Mouse (Mus musculus): ENCODE measurements around the gene Neil3. TPM values are rescaled to one million over a fixed set of nuclear protein-coding genes. Genes with fewer than 3 reads are reported as not detected.

Gene Neil3
- polyA plus RNA-seq (2012; rRNA removed) (15.7 and 26.7 TPM in 2 replicates), polyA plus RNA-seq (2014; fragmentation: Nextera tagmentation; extraction: Ambion mirVana) (24.7 and 28.4 TPM in 2 replicates)

DNA sequence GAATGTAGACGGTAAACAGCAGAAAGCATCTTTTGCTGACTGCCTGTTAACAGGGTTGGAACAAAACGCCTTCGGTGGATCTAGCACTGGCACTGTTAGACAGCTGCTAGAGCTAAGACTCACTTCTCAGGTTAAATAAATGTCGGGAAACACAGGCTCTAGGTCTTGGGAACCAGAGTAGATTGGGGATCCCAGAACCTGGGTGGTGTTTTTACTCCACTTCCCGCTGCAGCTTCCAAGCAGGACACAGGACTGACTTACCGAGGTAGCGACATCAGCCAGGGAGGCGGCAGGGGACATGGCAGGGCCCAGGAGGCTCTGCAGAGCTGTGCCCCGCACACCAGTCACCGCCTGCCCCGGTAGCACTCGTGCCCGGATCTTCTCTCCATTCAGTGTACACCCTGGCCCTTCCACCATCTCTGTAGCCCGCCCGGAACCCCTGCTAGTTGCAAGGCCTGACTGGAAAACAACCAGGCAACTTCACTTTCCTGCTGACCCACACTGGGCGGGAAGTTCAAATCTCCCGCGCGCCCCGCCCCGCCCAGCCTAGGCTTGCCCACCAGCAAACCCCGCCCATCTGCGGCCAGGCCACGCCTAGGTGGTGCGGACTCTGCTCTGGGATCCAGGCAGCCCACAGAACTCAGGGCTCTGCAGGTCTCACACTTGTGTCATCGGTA lies at the start of gene Neil3:
Gene Neil3, minus strand, starts transcription at position 571 of the 677 bp plus-strand sequence.
- TF ChIP-seq CTCF (IDR thresholded peaks at IDR 0.05; ENCODE audit: low read depth) (no peak), EP300 (IDR thresholded peaks at IDR 0.05; ENCODE audit: low read depth) (peak; percentile 38; the same call in 1 of the 2 replicates)
- Histone ChIP-seq H3K9me3 (ENCODE audit: control insufficient read depth, low read length) (no peaks in the 10 kb centered on the region), H3K4me1 (replicated peaks; ENCODE audit: control insufficient read depth in 2 of 2, insufficient read depth in 2 of 2, low read length in 1 of 2) (peaks cover 9 to 12% of the 10 kb centered on the region in 2 experiments), H3K4me2 (ENCODE audit: low read depth) (peak within 1 kb of the TSS; percentile 81), H3K27ac (peak within 1 kb of the TSS; percentile 75), H3K27me3 (ENCODE audit: control insufficient read depth, insufficient read depth, low read length) (no peaks in the 10 kb centered on the region), H3K36me3 (replicated peaks; ENCODE audit: control insufficient read depth, insufficient read depth, low read depth) (peaks cover 3% of the 10 kb centered on the region), H3K9ac (replicated peaks) (peak within 1 kb of the TSS; percentile 88), H3K4me3 (ENCODE audit: insufficient read depth in 1 of 2, low read depth in 2 of 2, low read length in 2 of 2) (peak within 1 kb of the TSS; percentile 80 to 97)
- ATAC-seq (ENCODE audit: insufficient read depth) (peak; percentile 99), DNase-seq (ENCODE audit: low read depth in 3 of 3, low spot score in 3 of 3) (peak; percentile 81 to 83 (median 82))
- WGBS (ENCODE audit: insufficient replicate concordance): under 1% methylated on average over 26 of the region's 26 CpGs

DNA sequence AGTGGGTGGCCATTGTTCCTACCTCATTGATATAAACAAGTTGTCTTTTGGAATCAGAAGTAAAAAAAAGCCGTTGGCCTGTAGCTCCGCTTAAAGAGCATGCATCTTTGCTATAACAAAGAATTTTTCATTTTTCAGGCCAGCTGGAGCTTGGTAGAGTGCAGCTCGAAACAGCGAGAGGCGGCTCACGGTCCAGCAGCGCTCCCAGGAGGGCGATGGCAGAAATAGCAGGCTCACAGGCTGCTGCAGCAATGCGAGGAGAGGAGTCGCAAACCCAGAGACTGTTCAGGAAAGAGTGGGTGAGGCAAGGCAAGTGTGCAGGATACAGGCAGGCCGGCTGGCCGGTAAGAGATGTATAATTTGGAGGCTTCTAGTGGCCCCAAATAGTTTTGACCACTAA lies 42.0 kb upstream of the Neil3 start:
- H3K4me3 ChIP-seq (ENCODE audit: insufficient read depth in 1 of 2, low read depth in 2 of 2, low read length in 2 of 2): no peak overlapping the region
- no peak overlapping the region for H3K27ac ChIP-seq
- no peak overlapping the region for H3K4me2 ChIP-seq (ENCODE audit: low read depth)
- DNase-seq (ENCODE audit: low read depth in 3 of 3, low spot score in 3 of 3) (no peak), ATAC-seq (ENCODE audit: insufficient read depth) (no peak)
- WGBS (ENCODE audit: insufficient replicate concordance): 27% methylated on average over 12 of the region's 12 CpGs
- no peaks in the 10 kb centered on the region for H3K4me1 ChIP-seq (replicated peaks; ENCODE audit: control insufficient read depth in 2 of 2, insufficient read depth in 2 of 2, low read length in 1 of 2)
- no peaks in the 10 kb centered on the region for H3K27me3 ChIP-seq (ENCODE audit: control insufficient read depth, insufficient read depth, low read length)
- H3K36me3 ChIP-seq (replicated peaks; ENCODE audit: control insufficient read depth, insufficient read depth, low read depth): no peaks in the 10 kb centered on the region
- TF ChIP-seq CTCF (IDR thresholded peaks at IDR 0.05; ENCODE audit: low read depth) (peak; percentile 63), EP300 (IDR thresholded peaks at IDR 0.05; ENCODE audit: low read depth) (no peak)
- no peaks in the 10 kb centered on the region for H3K9me3 ChIP-seq (ENCODE audit: control insufficient read depth, low read length)
- no peak overlapping the region for H3K9ac ChIP-seq (replicated peaks)

DNA sequence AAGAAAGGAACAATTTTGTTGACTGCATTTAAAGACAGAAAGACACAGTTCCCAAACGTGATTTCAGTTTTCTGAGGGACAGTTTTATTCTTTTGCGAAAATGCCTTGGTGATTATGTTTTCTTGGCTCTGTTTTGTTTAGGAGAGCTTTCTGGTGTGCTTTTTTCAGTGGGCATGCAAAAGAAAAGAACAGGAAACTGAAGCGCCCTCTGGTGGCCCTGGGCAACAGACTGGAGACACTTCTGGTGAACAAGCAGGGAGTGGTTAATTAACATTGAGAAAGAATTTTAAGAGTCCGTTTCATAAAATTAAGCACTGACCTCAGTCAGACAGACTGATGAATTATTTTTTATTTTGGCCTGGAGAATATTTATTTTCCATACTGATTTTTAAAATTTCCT lies 25.1 kb upstream of the Neil3 start:
- Histone ChIP-seq H3K27ac (no peak overlapping the region), H3K9me3 (ENCODE audit: control insufficient read depth, low read length) (no peaks in the 10 kb centered on the region), H3K4me3 (ENCODE audit: insufficient read depth in 1 of 2, low read depth in 2 of 2, low read length in 2 of 2) (no peak overlapping the region), H3K4me1 (replicated peaks; ENCODE audit: control insufficient read depth in 2 of 2, insufficient read depth in 2 of 2, low read length in 1 of 2) (no peaks in the 10 kb centered on the region), H3K36me3 (replicated peaks; ENCODE audit: control insufficient read depth, insufficient read depth, low read depth) (no peaks in the 10 kb centered on the region), H3K9ac (replicated peaks) (no peak overlapping the region), H3K4me2 (ENCODE audit: low read depth) (no peak overlapping the region), H3K27me3 (ENCODE audit: control insufficient read depth, insufficient read depth, low read length) (no peaks in the 10 kb centered on the region)
- TF ChIP-seq CTCF (IDR thresholded peaks at IDR 0.05; ENCODE audit: low read depth): peak; percentile 66
- no peak for TF ChIP-seq EP300 (IDR thresholded peaks at IDR 0.05; ENCODE audit: low read depth)
- ATAC-seq (ENCODE audit: insufficient read depth) (no peak), DNase-seq (ENCODE audit: low read depth in 3 of 3, low spot score in 3 of 3) (peak; percentile 14 to 37 (median 22))
- WGBS (ENCODE audit: insufficient replicate concordance): 16% methylated on average over 4 of the region's 4 CpGs

DNA sequence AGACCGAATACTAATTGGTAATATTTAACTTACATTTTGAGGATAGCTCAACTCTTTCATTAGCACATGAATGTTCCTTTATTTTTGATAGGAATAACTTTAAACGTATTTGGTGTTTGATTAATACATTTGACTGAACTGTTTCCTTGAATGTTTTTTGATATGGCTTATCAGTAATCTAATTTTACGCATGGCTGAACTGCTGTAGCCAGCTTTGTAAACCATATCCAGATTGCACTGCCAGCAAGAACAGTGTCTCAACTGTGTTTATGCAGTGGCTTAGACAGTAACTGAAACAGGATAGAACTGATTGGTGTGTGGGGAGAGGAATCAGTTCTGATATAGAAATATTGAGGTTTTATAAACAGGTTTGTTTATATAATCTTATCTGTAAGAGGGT lies 22.6 kb upstream of the Neil3 start:
- no peak overlapping the region for H3K27ac ChIP-seq
- WGBS (ENCODE audit: insufficient replicate concordance): 54% methylated on average over 3 of the region's 3 CpGs
- H3K36me3 ChIP-seq (replicated peaks; ENCODE audit: control insufficient read depth, insufficient read depth, low read depth): no peaks in the 10 kb centered on the region
- no peak overlapping the region for H3K4me3 ChIP-seq (ENCODE audit: insufficient read depth in 1 of 2, low read depth in 2 of 2, low read length in 2 of 2)
- H3K27me3 ChIP-seq (ENCODE audit: control insufficient read depth, insufficient read depth, low read length): no peaks in the 10 kb centered on the region
- no peak for ATAC-seq (ENCODE audit: insufficient read depth)
- H3K4me2 ChIP-seq (ENCODE audit: low read depth): no peak overlapping the region
- no peaks in the 10 kb centered on the region for H3K9me3 ChIP-seq (ENCODE audit: control insufficient read depth, low read length)
- TF ChIP-seq CTCF (IDR thresholded peaks at IDR 0.05; ENCODE audit: low read depth) (no peak), EP300 (IDR thresholded peaks at IDR 0.05; ENCODE audit: low read depth) (no peak)
- H3K4me1 ChIP-seq (replicated peaks; ENCODE audit: control insufficient read depth in 2 of 2, insufficient read depth in 2 of 2, low read length in 1 of 2): no peaks in the 10 kb centered on the region
- DNase-seq (ENCODE audit: low read depth in 3 of 3, low spot score in 3 of 3): no peak
- no peak overlapping the region for H3K9ac ChIP-seq (replicated peaks)

DNA sequence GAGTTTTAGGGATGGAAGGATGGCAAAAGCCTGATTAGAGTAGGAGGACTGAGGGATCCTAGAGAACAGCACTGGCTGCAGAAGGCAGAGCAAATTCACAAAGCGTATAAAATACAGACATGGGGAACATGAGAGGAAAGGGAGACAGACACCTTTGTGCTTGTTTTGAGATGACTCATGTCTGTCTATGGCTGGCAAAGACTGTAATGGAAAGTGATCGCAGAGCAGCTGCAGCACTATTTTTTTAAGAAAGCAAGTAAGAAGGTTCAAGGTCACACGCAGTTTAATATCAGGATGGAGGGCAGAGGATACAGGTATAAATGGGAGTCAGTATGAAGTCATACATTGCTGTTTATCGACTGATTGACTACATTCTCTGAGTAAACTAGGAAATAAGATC lies 8.2 kb downstream of the Neil3 start:
- no peak for DNase-seq (ENCODE audit: low read depth in 3 of 3, low spot score in 3 of 3)
- Histone ChIP-seq H3K4me1 (replicated peaks; ENCODE audit: control insufficient read depth in 2 of 2, insufficient read depth in 2 of 2, low read length in 1 of 2) (peaks cover 3 to 6% of the 10 kb centered on the region in 2 experiments), H3K36me3 (replicated peaks; ENCODE audit: control insufficient read depth, insufficient read depth, low read depth) (peaks cover 3% of the 10 kb centered on the region), H3K27me3 (ENCODE audit: control insufficient read depth, insufficient read depth, low read length) (no peaks in the 10 kb centered on the region), H3K9me3 (ENCODE audit: control insufficient read depth, low read length) (no peaks in the 10 kb centered on the region), H3K27ac (no peak overlapping the region), H3K4me2 (ENCODE audit: low read depth) (no peak overlapping the region), H3K4me3 (ENCODE audit: insufficient read depth in 1 of 2, low read depth in 2 of 2, low read length in 2 of 2) (no peak overlapping the region), H3K9ac (replicated peaks) (no peak overlapping the region)
- WGBS (ENCODE audit: insufficient replicate concordance): 89% methylated on average over 4 of the region's 4 CpGs
- ATAC-seq (ENCODE audit: insufficient read depth): no peak
- no peak for TF ChIP-seq EP300 (IDR thresholded peaks at IDR 0.05; ENCODE audit: low read depth)
- no peak for TF ChIP-seq CTCF (IDR thresholded peaks at IDR 0.05; ENCODE audit: low read depth)
